Mouse (Mus musculus): ENCODE measurements around the gene Nptxr. TPM values are rescaled to one million over a fixed set of nuclear protein-coding genes. Genes with fewer than 3 reads are reported as not detected.

Gene Nptxr
- polyA plus RNA-seq, 1 experiment from 2014 or later: 1.3 TPM

DNA sequence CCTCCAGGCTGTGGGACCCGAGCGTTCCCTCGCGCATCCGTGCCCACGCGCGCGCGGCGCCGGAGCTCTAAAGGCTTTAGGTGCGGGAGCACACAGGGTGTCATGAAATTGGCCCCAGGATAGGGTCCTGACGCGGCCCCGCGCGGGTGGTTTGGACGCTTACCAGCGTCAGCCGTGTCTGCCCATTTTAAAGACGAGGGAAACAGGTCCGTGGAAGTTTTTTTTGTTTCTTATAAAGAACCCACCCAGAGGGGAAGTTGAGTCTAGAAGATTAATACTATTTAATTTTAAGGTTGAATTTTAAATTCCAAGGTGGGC lies 61.9 kb downstream of the Nptxr start:
- H3K4me3 ChIP-seq (ENCODE audit: low read length): peak overlapping the region; percentile 96
- no peaks in the 10 kb centered on the region for H3K27me3 ChIP-seq (replicated peaks; ENCODE audit: control insufficient read depth, insufficient read depth, low read length)
- ATAC-seq: peak; percentile 41; the same call in 1 of the 2 replicates
- under 1% methylated on average over 23 of the region's 23 CpGs for WGBS
- H3K9ac ChIP-seq (ENCODE audit: low read depth, low read length): peak overlapping the region; percentile 93
- peak overlapping the region; percentile 48; the same call in 1 of the 2 replicates for H3K27ac ChIP-seq (ENCODE audit: low read length)
- H3K9me3 ChIP-seq (ENCODE audit: control insufficient read depth, low read length): no peaks in the 10 kb centered on the region; the same call in 1 of the 2 replicates
- H3K4me1 ChIP-seq (ENCODE audit: control insufficient read depth, insufficient read depth, low read length): peaks cover 12% of the 10 kb centered on the region
- peak overlapping the region; percentile 92 for H3K4me2 ChIP-seq (ENCODE audit: low read depth, low read length)
- no peaks in the 10 kb centered on the region for H3K36me3 ChIP-seq (ENCODE audit: control insufficient read depth, insufficient read depth, low read length)

DNA sequence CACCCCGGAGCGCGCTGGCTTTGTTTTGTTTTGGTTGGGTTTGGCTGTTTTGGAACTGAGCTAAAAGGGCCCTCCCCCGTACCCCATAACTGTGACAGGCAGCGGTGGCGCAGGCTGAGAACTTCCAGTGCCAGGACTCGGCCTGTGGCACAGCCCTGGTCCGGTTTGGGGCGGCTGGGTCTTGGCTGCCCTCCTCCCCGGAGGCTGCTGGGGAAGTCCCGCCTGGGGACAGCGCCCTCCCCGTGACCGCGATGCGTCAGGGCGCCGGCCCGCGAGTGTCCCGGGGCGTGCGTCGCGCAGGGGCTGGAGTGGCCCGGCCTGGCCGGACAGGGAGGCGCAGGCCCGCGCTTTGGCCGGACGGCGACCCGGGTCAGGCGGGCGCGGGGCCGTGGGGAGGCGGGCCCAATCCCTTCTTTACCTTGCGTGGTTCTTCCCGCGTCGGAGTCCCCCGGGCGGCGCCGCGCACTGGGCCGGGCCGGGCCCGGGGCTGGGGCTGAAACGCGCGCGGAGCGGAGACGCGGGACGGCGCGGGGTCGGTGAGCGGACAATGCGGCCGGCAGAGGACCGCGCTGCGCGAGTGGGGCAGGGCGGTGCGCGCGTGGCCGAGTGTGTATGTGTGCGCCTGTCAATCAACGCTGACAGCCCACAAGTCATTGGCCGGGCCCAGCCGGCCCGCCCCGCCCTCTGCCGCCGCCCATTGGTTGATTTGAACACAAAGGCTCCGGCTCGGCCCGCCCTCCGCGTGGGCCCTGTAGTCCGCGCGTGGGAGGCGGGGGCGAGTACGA lies 62.5 kb downstream of the Nptxr start, which contains the start of gene Sun2:
Gene Sun2, minus strand, starts transcription at position 616 of the 785 bp plus-strand sequence.
- WGBS: under 1% methylated on average over 91 of the region's 93 CpGs
- Histone ChIP-seq H3K4me2 (ENCODE audit: low read depth, low read length) (peak within 1 kb of the TSS; percentile 92), H3K9me3 (ENCODE audit: control insufficient read depth, low read length) (no peaks in the 10 kb centered on the region; the same call in 1 of the 2 replicates), H3K27ac (ENCODE audit: low read length) (peak within 1 kb of the TSS; percentile 65), H3K27me3 (replicated peaks; ENCODE audit: control insufficient read depth, insufficient read depth, low read length) (no peaks in the 10 kb centered on the region), H3K9ac (ENCODE audit: low read depth, low read length) (peak within 1 kb of the TSS; percentile 93), H3K4me1 (ENCODE audit: control insufficient read depth, insufficient read depth, low read length) (peaks cover 12% of the 10 kb centered on the region), H3K36me3 (ENCODE audit: control insufficient read depth, insufficient read depth, low read length) (peaks cover 2% of the 10 kb centered on the region; the same call in 1 of the 2 replicates), H3K4me3 (ENCODE audit: low read length) (peak within 1 kb of the TSS; percentile 96)
- peak; percentile 94 for ATAC-seq

DNA sequence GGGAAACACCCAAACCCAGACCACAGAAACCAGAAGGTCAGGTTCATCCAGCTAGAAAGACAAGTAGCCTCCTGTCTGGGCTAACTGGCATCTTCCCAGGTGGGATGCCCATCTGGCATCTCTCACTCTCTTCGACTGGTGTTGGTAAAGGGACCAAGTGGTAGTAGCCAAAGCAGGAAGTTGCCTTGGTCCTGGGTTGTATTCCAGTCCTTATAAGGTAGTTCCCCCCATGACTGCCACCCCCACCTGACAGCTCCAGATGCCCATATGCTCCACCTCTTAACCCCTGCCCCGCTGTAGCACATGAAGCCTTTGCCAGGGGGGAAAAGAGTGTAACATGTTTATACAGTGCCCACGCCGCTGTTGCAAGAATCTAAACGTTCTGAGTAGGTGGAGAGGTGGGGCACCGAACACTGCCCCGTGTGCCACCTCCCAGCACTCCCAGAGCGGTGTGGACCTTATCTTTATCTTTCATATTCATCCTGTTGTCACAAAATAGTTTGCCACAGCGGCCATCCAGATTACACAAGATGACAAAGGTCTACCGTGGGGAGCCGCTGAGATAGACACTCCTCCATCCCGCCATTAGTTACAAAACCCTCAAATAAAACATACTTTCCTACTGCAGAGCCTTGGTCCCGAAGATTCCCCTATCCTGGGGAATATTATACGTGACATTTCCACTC lies 63.2 kb downstream of the Nptxr start:
- Histone ChIP-seq H3K4me1 (ENCODE audit: control insufficient read depth, insufficient read depth, low read length) (peaks cover 12% of the 10 kb centered on the region), H3K27me3 (replicated peaks; ENCODE audit: control insufficient read depth, insufficient read depth, low read length) (no peaks in the 10 kb centered on the region), H3K36me3 (ENCODE audit: control insufficient read depth, insufficient read depth, low read length) (peaks cover 7% of the 10 kb centered on the region; the same call in 1 of the 2 replicates), H3K27ac (ENCODE audit: low read length) (peak overlapping the region; percentile 65), H3K9ac (ENCODE audit: low read depth, low read length) (peak overlapping the region; percentile 93), H3K4me3 (ENCODE audit: low read length) (peak overlapping the region; percentile 96), H3K9me3 (ENCODE audit: control insufficient read depth, low read length) (no peaks in the 10 kb centered on the region; the same call in 1 of the 2 replicates), H3K4me2 (ENCODE audit: low read depth, low read length) (peak overlapping the region; percentile 92)
- ATAC-seq: 0 out of 2 replicates have a peak, but pooled peaks have one; percentile 6
- WGBS: 13% methylated on average over 14 of the region's 14 CpGs

DNA sequence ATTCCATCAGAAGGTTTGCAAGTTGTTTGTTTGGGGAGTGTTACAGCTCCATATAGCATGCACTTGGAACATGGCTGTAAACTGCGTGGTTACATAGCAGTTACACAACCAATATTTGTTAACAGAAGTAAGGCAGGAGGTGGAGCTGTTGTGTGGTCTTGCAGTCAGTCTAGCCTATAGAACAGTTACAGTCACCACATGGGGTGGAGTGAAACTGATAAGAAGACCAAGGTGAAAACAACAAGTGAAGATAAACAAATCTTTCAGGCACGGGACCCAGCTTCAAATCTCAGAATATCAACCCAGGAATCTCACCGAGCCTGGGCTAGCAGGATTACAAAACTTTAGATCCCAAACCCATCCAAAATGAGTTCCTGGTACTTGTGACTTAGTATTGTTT lies 63.8 kb downstream of the Nptxr start:
- H3K27me3 ChIP-seq (replicated peaks; ENCODE audit: control insufficient read depth, insufficient read depth, low read length): no peaks in the 10 kb centered on the region
- ATAC-seq: no peak
- peak overlapping the region; percentile 92; the same call in 1 of the 2 replicates for H3K4me2 ChIP-seq (ENCODE audit: low read depth, low read length)
- H3K27ac ChIP-seq (ENCODE audit: low read length): no peak overlapping the region
- peaks cover 7% of the 10 kb centered on the region; the same call in 1 of the 2 replicates for H3K36me3 ChIP-seq (ENCODE audit: control insufficient read depth, insufficient read depth, low read length)
- H3K9me3 ChIP-seq (ENCODE audit: control insufficient read depth, low read length): no peaks in the 10 kb centered on the region; the same call in 1 of the 2 replicates
- H3K9ac ChIP-seq (ENCODE audit: low read depth, low read length): no peak overlapping the region; the same call in 1 of the 2 replicates
- peak overlapping the region; percentile 96 for H3K4me3 ChIP-seq (ENCODE audit: low read length)
- H3K4me1 ChIP-seq (ENCODE audit: control insufficient read depth, insufficient read depth, low read length): peaks cover 12% of the 10 kb centered on the region
- WGBS: 54% methylated on average over 3 of the region's 3 CpGs

Other genes with a start within 250 kb of the Nptxr start
- gene Dmc1, start 199.7 kb downstream of the Nptxr start, polyA plus RNA-seq (2015; fragmentation: Nextera tagmentation; extraction: Ambion mirVana): 1.1 and 1.7 TPM in 2 replicates
- 0.60 and 0.72 TPM in 2 replicates for gene Fam227a, start 145.8 kb downstream of the Nptxr start, polyA plus RNA-seq (2015; fragmentation: Nextera tagmentation; extraction: Ambion mirVana)
- gene Cby1, start 145.6 kb downstream of the Nptxr start, polyA plus RNA-seq (2015; fragmentation: Nextera tagmentation; extraction: Ambion mirVana): 37.1 and 37.2 TPM in 2 replicates
- gene Tomm22, start 133.9 kb downstream of the Nptxr start, polyA plus RNA-seq (2015; fragmentation: Nextera tagmentation; extraction: Ambion mirVana): 248 and 288 TPM in 2 replicates
- gene Josd1, start 116.8 kb downstream of the Nptxr start, polyA plus RNA-seq (2015; fragmentation: Nextera tagmentation; extraction: Ambion mirVana): 14.1 and 17.0 TPM in 2 replicates
- gene Gtpbp1, start 113.9 kb downstream of the Nptxr start, polyA plus RNA-seq (2015; fragmentation: Nextera tagmentation; extraction: Ambion mirVana): 24.5 and 25.3 TPM in 2 replicates
- gene Sun2, start 62.2 kb downstream of the Nptxr start, polyA plus RNA-seq (2015; fragmentation: Nextera tagmentation; extraction: Ambion mirVana): 2.8 and 3.3 TPM in 2 replicates
- 38.8 and 43.0 TPM in 2 replicates for gene Dnal4, start 26.9 kb downstream of the Nptxr start, polyA plus RNA-seq (2015; fragmentation: Nextera tagmentation; extraction: Ambion mirVana)
- gene Npcd, start 29.5 kb upstream of the Nptxr start, polyA plus RNA-seq (2015; fragmentation: Nextera tagmentation; extraction: Ambion mirVana): not detected in 2 replicates
- 31.4 and 31.6 TPM in 2 replicates for gene Cbx6, start 29.9 kb upstream of the Nptxr start, polyA plus RNA-seq (2015; fragmentation: Nextera tagmentation; extraction: Ambion mirVana)
- gene Apobec3, start 86.9 kb upstream of the Nptxr start, polyA plus RNA-seq (2015; fragmentation: Nextera tagmentation; extraction: Ambion mirVana): 12.9 and 16.2 TPM in 2 replicates
- 3.7 and 4.8 TPM in 2 replicates for gene Cbx7, start 166.4 kb upstream of the Nptxr start, polyA plus RNA-seq (2015; fragmentation: Nextera tagmentation; extraction: Ambion mirVana)
- 7.0 and 8.3 TPM in 2 replicates for gene Pdgfb, start 210.2 kb upstream of the Nptxr start, polyA plus RNA-seq (2015; fragmentation: Nextera tagmentation; extraction: Ambion mirVana)